Mouse (Mus musculus): Measurements from ENCODE around the gene Prkca. TPM values are rescaled to one million over a fixed set of nuclear protein-coding genes. Genes with fewer than 3 reads are reported as not detected.

Prkca gene
- polyA plus RNA-seq, 1 experiment from 2014 or later = 3.4 TPM

DNA sequence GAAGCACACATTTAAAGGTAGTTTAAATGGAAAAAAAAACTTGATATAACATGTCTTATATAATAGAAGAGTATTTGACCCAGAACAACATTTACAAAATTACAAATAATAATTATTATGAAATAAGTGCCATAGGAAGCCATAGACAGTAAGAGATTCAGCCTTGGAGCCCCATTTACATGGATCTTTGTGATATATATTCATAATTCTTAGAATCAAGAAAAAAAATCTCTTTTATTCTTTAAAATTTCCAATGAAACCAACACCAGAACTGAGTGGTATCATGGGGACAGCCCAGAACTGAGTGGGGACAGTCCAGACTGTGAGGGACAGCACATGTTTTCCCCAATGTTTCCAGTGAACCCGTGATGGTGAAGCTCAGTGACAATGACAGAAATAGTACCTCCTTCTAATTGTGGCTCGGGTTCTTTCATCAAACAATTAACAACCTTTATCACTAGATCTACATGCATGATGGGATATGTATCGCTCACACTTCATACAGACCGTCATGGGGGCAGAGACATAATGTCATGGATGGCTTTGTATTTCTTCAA, 144.2 kb downstream of the Prkca start:
- Histone ChIP-seq H3K9me3 (no peaks in the 10 kb centered on the region), H3K4me3 (no peak overlapping the region), H3K27me3 (replicated peaks; ENCODE audit: low read depth, poor library complexity, severe bottlenecking) (no peaks in the 10 kb centered on the region), H3K36me3 (replicated peaks) (no peaks in the 10 kb centered on the region), H3K4me1 (peaks cover 17% of the 10 kb centered on the region), H3K27ac (replicated peaks) (no peak overlapping the region)
- 90% methylated on average over 4 of the region's 4 CpGs for WGBS
- DNase-seq (ENCODE audit: low spot score) = no peak

DNA sequence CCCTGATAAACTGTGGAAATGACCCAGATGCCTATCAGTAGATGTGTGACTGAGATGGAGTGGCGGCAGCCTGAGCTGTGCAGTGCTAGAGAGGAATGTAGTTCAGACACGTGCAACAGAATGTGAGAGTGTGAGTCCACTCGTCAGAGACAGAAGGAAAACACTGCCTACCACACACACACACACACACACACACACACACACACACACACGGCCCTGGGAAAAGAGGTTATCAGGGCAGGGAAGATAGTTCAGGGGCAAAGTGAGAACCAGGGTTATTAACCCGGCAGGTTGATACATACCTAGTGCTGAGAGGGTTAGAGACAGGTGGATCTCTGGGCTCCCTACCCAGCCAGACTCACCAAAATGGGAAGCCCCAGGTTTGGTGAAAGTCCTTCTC, 145.1 kb downstream of the Prkca start:
- DNase-seq (ENCODE audit: low spot score) = no peak
- 67% methylated on average over 5 of the region's 5 CpGs for WGBS
- Histone ChIP-seq H3K9me3 (no peaks in the 10 kb centered on the region), H3K4me1 (peaks cover 11% of the 10 kb centered on the region; the same call in 1 of the 2 replicates), H3K27me3 (replicated peaks; ENCODE audit: low read depth, poor library complexity, severe bottlenecking) (no peaks in the 10 kb centered on the region), H3K4me3 (no peak overlapping the region), H3K36me3 (replicated peaks) (no peaks in the 10 kb centered on the region), H3K27ac (replicated peaks) (no peak overlapping the region)

DNA sequence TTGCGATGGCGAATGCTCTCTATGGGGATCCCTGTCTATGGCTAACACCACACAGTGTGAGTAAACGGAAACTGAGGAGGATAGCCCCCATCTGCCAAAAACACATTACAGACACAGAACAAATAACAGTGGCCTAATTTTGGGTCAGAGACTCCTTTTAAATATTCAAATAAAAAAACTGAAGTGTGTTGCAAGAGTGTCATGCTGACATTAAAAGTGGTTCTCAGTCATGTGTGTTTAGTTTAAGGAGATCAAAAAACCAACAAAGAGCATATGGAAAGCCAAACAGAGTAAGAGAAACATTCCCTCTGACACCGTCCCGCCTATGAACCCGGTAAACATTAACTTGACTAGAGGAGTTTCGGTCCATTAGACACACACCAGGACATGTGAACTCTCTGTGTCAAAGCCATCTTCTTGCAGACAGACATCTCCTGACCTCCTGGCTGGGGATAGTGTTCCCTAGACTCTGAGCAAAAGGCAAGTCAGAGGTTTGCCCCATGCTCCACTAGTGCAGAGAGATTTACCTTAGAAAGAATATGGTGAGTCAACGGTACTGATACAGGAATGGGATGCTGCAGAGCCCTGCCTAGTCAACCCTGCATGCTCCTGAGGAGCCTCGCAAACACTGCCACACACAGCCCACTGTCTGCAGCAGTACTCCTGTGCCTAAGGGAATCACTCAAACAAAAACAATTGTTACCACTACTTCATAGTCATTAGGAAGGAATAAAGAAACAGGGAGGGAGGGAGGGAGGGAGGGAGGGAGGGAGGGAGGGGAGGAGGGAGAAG, 146.1 kb downstream of the Prkca start:
- DNase-seq (ENCODE audit: low spot score) = no peak
- no peaks in the 10 kb centered on the region for H3K27me3 ChIP-seq (replicated peaks; ENCODE audit: low read depth, poor library complexity, severe bottlenecking)
- H3K4me3 ChIP-seq = no peak overlapping the region
- H3K27ac ChIP-seq (replicated peaks) = no peak overlapping the region
- WGBS = 64% methylated on average over 9 of the region's 9 CpGs
- H3K9me3 ChIP-seq = no peaks in the 10 kb centered on the region
- peaks cover 11% of the 10 kb centered on the region; the same call in 1 of the 2 replicates for H3K4me1 ChIP-seq
- no peaks in the 10 kb centered on the region for H3K36me3 ChIP-seq (replicated peaks)

DNA sequence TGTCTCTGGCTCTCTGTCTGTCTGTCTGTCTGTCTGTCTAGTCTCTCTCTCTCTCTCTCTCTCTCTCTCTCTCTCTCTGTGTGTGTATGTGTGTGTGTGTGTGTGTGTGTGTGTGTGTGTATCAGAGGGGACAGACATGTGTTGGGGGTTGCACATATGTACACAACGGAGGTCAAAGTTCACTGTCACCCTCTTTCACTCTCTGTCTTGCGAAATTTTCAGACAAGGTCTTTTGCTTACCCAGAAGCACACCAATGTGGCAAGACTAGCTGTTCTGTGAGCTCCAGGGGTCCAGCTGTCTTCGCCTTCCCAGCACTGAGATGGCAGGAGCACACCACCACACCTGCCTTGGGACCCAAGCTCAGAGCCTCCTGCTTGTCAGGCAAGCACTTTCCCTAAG, 146.9 kb downstream of the Prkca start:
- no peak overlapping the region for H3K27ac ChIP-seq (replicated peaks)
- no peaks in the 10 kb centered on the region for H3K27me3 ChIP-seq (replicated peaks; ENCODE audit: low read depth, poor library complexity, severe bottlenecking)
- no peak overlapping the region for H3K4me3 ChIP-seq
- WGBS = 88% methylated on average over 3 of the region's 3 CpGs
- no peak for DNase-seq (ENCODE audit: low spot score)
- H3K36me3 ChIP-seq (replicated peaks) = no peaks in the 10 kb centered on the region
- peaks cover 11% of the 10 kb centered on the region; the same call in 1 of the 2 replicates for H3K4me1 ChIP-seq
- no peaks in the 10 kb centered on the region for H3K9me3 ChIP-seq

DNA sequence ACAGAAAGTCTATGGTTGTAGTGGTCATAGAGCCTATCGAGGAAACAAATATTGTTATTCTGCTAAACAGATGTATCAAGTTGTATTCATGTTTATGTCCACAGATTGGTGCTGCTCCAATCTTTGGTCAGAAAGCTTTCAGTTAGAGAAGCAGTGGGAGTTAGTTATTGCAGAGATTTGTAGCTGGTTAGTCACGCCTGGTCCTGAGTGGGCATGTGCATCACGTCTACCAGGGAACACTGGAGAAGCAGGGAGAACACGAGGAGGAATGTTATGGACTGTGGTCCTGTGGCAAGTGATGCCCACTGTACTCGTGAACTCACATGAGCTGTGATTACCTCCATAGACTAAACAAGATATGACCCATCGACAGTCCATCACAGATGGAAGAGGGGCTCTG, 153.4 kb downstream of the Prkca start:
- Histone ChIP-seq H3K4me1 (no peaks in the 10 kb centered on the region), H3K27me3 (replicated peaks; ENCODE audit: low read depth, poor library complexity, severe bottlenecking) (no peaks in the 10 kb centered on the region), H3K4me3 (no peak overlapping the region), H3K36me3 (replicated peaks) (no peaks in the 10 kb centered on the region), H3K27ac (replicated peaks) (no peak overlapping the region), H3K9me3 (no peaks in the 10 kb centered on the region)
- 90% methylated on average over 6 of the region's 6 CpGs for WGBS
- DNase-seq (ENCODE audit: low spot score) = no peak

DNA sequence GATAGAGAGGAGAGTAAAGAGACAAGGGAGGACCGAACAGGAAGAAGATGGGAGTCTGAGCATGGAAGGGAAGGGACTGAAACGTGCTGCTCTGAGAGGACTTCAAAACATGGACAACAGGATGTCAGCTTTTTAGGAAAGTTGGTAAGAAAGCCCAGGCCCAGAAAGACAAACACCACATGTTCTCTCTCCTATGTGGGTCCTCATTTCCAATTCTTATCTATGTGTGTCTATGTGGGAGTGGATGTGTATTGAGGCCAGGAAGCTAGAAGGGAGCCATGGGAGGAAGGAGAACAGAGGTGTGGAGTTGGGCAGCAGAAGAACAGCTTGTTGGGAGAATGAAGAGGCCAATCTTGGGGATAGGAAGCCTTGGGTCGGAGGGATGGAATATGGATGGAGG, 154.4 kb downstream of the Prkca start:
- Histone ChIP-seq H3K27ac (replicated peaks) (no peak overlapping the region), H3K9me3 (no peaks in the 10 kb centered on the region), H3K4me3 (no peak overlapping the region), H3K36me3 (replicated peaks) (no peaks in the 10 kb centered on the region), H3K27me3 (replicated peaks; ENCODE audit: low read depth, poor library complexity, severe bottlenecking) (no peaks in the 10 kb centered on the region), H3K4me1 (no peaks in the 10 kb centered on the region)
- 86% methylated on average over 3 of the region's 3 CpGs for WGBS
- no peak for DNase-seq (ENCODE audit: low spot score)

DNA sequence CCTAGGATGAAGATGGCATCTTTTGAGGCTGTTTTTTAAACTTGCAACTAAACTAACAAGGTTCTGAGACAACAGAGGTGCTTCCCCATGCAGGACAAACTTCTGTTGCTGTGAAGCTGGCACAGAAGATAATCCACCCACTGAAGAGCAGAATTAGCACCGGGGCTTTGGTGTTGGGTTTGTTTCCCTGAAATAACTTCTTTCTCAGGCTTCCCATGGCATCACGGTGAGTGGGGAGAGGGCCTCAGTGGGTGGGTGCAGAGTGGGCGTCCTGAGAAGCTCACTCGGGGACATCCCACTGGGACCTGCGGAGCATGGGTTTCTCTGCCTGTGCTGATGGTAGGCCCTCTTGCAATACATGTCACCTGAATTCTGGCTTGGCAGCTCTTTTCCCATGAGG, 161.3 kb downstream of the Prkca start:
- 84% methylated on average over 5 of the region's 5 CpGs for WGBS
- H3K4me3 ChIP-seq = no peak overlapping the region
- H3K27me3 ChIP-seq (replicated peaks; ENCODE audit: low read depth, poor library complexity, severe bottlenecking) = no peaks in the 10 kb centered on the region
- no peak for DNase-seq (ENCODE audit: low spot score)
- H3K27ac ChIP-seq (replicated peaks) = no peak overlapping the region
- peaks cover 6% of the 10 kb centered on the region; the same call in 1 of the 2 replicates for H3K4me1 ChIP-seq
- H3K36me3 ChIP-seq (replicated peaks) = no peaks in the 10 kb centered on the region
- H3K9me3 ChIP-seq = no peaks in the 10 kb centered on the region

DNA sequence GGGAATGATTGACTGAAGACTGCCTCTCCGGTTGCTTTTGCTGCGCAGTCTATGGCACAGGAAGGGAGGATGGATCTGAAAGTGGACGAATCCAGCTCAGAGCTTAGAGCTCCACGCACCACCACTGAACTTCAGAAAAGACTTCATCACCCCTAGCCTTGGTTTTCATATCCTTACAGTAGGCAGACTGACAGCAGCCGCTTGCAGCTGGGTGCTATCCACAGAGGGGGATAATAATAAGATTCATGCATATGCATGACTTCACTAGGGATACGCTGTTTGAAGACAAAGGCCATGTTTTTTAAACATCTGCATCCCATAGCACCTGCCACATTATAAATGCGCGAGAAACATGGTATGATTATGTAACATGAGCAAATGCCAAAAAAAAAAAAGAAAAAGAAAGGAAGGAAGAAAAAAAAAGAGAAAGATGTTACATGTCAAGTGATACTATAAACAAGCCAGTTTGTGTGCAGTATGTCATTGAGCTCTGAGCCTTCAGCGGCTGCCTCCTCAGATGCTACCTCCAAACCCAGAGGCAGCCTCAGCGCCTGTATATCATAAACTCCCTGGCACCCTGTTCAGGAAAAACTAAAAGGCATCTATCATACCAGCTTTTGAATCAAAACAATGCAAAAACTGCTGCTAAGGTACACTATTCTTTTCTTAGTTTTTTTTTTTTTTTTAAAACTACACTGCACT, 162.6 kb downstream of the Prkca start:
- no peak for DNase-seq (ENCODE audit: low spot score)
- H3K9me3 ChIP-seq = no peaks in the 10 kb centered on the region
- H3K4me1 ChIP-seq = peaks cover 6% of the 10 kb centered on the region; the same call in 1 of the 2 replicates
- H3K27ac ChIP-seq (replicated peaks) = no peak overlapping the region
- 85% methylated on average over 10 of the region's 10 CpGs for WGBS
- no peaks in the 10 kb centered on the region for H3K27me3 ChIP-seq (replicated peaks; ENCODE audit: low read depth, poor library complexity, severe bottlenecking)
- no peaks in the 10 kb centered on the region for H3K36me3 ChIP-seq (replicated peaks)
- no peak overlapping the region for H3K4me3 ChIP-seq

DNA sequence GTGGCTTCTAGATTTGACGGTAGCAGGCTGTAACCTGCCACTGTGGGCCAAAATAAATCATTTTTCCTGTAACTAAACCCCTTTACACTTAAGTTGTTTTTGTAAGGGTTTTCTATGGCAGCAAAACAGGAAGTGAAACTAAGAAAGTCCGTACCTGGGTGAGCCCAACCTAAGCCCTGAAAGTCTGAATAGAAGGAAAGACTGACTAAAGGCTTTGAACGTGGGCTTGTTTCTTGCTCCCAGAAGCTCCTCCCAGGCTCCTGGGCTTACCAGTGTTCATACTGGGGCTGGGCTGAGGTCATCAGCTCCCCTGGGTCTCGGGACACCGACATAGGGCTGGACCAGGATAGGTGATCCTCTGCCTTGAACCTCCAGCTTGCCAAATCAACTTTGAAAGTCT, 164.9 kb downstream of the Prkca start:
- DNase-seq (ENCODE audit: low spot score) = no peak
- Histone ChIP-seq H3K9me3 (no peaks in the 10 kb centered on the region), H3K36me3 (replicated peaks) (no peaks in the 10 kb centered on the region), H3K4me1 (peaks cover 9% of the 10 kb centered on the region; the same call in 1 of the 2 replicates), H3K27ac (replicated peaks) (no peak overlapping the region), H3K27me3 (replicated peaks; ENCODE audit: low read depth, poor library complexity, severe bottlenecking) (no peaks in the 10 kb centered on the region), H3K4me3 (no peak overlapping the region)
- 83% methylated on average over 5 of the region's 5 CpGs for WGBS

DNA sequence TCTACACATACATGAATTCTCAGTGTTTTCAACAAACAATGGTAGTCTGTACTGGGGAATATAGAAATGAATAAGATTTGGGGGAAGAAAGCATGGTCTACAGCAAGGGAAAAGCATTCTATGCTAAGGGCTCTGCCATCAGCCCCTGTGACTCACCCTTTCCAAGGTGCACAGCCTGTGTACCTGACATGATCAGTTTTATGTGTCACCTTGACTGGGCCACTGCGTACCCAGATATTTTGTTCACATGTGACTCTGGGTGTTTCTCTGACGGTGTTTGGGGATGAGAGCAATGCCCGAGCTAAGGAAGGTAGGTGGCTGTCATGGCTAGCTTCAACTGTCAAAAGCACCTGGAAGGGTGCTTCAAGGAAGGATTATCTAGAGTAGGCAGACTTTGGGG, 165.5 kb downstream of the Prkca start:
- no peak overlapping the region for H3K27ac ChIP-seq (replicated peaks)
- H3K27me3 ChIP-seq (replicated peaks; ENCODE audit: low read depth, poor library complexity, severe bottlenecking) = no peaks in the 10 kb centered on the region
- DNase-seq (ENCODE audit: low spot score) = no peak
- no peaks in the 10 kb centered on the region for H3K9me3 ChIP-seq
- 98% methylated on average over 3 of the region's 3 CpGs for WGBS
- H3K4me3 ChIP-seq = no peak overlapping the region
- no peaks in the 10 kb centered on the region for H3K36me3 ChIP-seq (replicated peaks)
- peaks cover 9% of the 10 kb centered on the region; the same call in 1 of the 2 replicates for H3K4me1 ChIP-seq

DNA sequence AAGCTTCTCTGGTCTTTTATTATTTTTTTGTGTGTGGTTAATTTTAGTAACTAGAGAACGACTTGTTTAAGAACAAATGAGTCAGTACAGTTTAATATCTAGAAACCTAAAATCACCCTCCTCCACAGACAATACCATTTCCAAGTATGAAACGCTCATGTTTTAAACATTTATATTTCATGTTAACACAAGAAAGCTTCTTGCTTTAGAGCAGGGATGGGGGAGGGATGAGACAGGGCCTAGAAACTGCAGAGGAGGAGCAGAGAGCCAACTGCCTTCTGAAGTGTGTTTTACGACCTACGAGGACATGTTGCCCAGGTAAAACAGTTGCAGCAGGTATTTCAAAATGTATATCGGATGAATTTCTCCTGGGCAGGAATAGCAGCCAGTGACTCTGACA, 167.0 kb downstream of the Prkca start:
- Histone ChIP-seq H3K9me3 (no peaks in the 10 kb centered on the region), H3K36me3 (replicated peaks) (no peaks in the 10 kb centered on the region), H3K4me3 (no peak overlapping the region), H3K27ac (replicated peaks) (no peak overlapping the region), H3K4me1 (peaks cover 9% of the 10 kb centered on the region; the same call in 1 of the 2 replicates), H3K27me3 (replicated peaks; ENCODE audit: low read depth, poor library complexity, severe bottlenecking) (no peaks in the 10 kb centered on the region)
- 91% methylated on average over 5 of the region's 5 CpGs for WGBS
- DNase-seq (ENCODE audit: low spot score) = no peak

DNA sequence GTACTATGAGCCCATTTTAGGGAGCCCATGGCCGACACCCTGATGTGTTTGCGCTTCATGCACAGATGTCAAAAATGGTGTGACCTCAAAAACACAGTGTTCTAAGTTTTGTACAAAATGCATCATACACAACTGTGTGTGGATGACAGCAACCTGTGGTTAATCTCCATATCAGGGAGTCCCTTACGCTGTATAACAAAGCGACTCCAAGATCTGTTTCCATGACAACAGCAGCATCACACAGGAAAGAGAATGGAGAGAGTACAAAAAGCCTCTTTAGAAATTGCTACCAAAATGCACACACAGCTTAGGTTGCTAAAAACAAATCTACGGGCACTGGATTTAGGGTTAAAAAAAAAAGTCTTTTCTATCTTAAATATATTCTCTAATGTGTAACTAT, 171.8 kb downstream of the Prkca start:
- H3K4me3 ChIP-seq = no peak overlapping the region
- H3K36me3 ChIP-seq (replicated peaks) = no peaks in the 10 kb centered on the region
- no peak for DNase-seq (ENCODE audit: low spot score)
- peaks cover 8% of the 10 kb centered on the region; the same call in 1 of the 2 replicates for H3K4me1 ChIP-seq
- H3K27ac ChIP-seq (replicated peaks) = no peak overlapping the region
- no peaks in the 10 kb centered on the region for H3K27me3 ChIP-seq (replicated peaks; ENCODE audit: low read depth, poor library complexity, severe bottlenecking)
- 88% methylated on average over 5 of the region's 5 CpGs for WGBS
- no peaks in the 10 kb centered on the region for H3K9me3 ChIP-seq

DNA sequence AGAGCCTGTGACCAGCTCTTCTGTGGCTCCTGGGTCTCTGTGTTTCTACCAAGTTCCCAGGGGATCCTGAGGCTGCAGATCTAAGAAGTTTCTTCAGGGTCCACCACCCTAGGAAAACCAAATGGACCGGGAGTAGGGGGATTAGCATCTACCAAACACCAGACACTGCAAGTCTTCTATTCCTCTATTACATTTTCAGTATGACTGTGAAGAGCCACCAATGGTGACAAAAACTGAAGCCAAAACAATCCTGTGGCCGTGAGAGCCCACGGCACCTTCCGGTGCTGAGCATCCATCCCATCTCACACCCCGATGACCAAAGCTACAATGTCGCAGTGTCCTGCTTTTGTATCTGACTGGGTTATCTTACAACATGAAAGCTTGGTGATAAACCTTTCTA, 172.5 kb downstream of the Prkca start:
- H3K27ac ChIP-seq (replicated peaks) = no peak overlapping the region
- DNase-seq (ENCODE audit: low spot score) = no peak
- H3K4me1 ChIP-seq = peaks cover 13% of the 10 kb centered on the region; the same call in 1 of the 2 replicates
- 94% methylated on average over 6 of the region's 6 CpGs for WGBS
- no peaks in the 10 kb centered on the region for H3K27me3 ChIP-seq (replicated peaks; ENCODE audit: low read depth, poor library complexity, severe bottlenecking)
- no peaks in the 10 kb centered on the region for H3K36me3 ChIP-seq (replicated peaks)
- no peak overlapping the region for H3K4me3 ChIP-seq
- H3K9me3 ChIP-seq = no peaks in the 10 kb centered on the region
